Mouse (Mus musculus) MEL (cell line): ENCODE results near the gene Gpr31b. TPM values are rescaled to one million over a fixed set of nuclear protein-coding genes. Genes with fewer than 3 reads are reported as not detected.
"Not testable (repeated sequence)": the region's sequence is repeated elsewhere in the genome, so short reads cannot be mapped to it uniquely, and the experiment has no call there.

Experiments used
- DNase-seq: peaks from one replicate; pipeline ENCODE4 v3.0.0; 2011; ENCODE audit warnings: low read depth, low spot score
- H3K27ac ChIP-seq: 2 replicates; pipeline ENCODE4 v1.5.1; 2012; ENCODE audit warnings: low read depth, mild to moderate bottlenecking, control low read depth, low read length, moderate library complexity; ENCODE audit not compliant: control insufficient read depth
- H3K27me3 ChIP-seq, 2 experiments: fragments of 150-350 bp in 1 of 2; sonication (generic) in 1 of 2; 2 replicates each; pipeline ENCODE4 v1.6.1; 2012; ENCODE audit warnings: low read length in 2 of 2, mild to moderate bottlenecking in 2 of 2, improper control_type of control experiment in 1 of 2, moderate library complexity in 1 of 2; ENCODE audit not compliant: insufficient read depth in 2 of 2, control insufficient read depth in 1 of 2
- H3K36me3 ChIP-seq, 2 experiments: 2 replicates each; pipeline ENCODE4 v1.6.1; 2012 to 2014; ENCODE audit warnings: low read length in 2 of 2, improper control_type of control experiment in 1 of 2, inconsistent platforms in 1 of 2, mild to moderate bottlenecking in 1 of 2; ENCODE audit not compliant: insufficient read depth in 2 of 2, control insufficient read depth in 1 of 2
- H3K4me1 ChIP-seq, 2 experiments: fragments of 150-350 bp in 1 of 2; sonication (generic) in 1 of 2; 2 replicates each; pipeline ENCODE4 v1.6.1; 2012; ENCODE audit warnings: low read length in 2 of 2, improper control_type of control experiment in 1 of 2, mild to moderate bottlenecking in 1 of 2; ENCODE audit not compliant: insufficient read depth in 2 of 2, control insufficient read depth in 1 of 2
- H3K4me3 ChIP-seq, 2 experiments: fragments of 150-350 bp in 1 of 2; sonication (generic) in 1 of 2; 2 replicates each; pipeline ENCODE4 v1.5.1; 2012; ENCODE audit warnings: low read depth in 2 of 2, low read length in 2 of 2, mild to moderate bottlenecking in 2 of 2, moderate library complexity in 2 of 2, control low read depth in 1 of 2, improper control_type of control experiment in 1 of 2; ENCODE audit not compliant: control insufficient read depth in 1 of 2, insufficient read depth in 1 of 2
- H3K79me2 ChIP-seq: 2 replicates; pipeline ENCODE4 v1.6.1; 2012; ENCODE audit warnings: mild to moderate bottlenecking, low read length, moderate library complexity; ENCODE audit not compliant: control insufficient read depth, poor library complexity, insufficient read depth
- H3K9ac ChIP-seq: 2 replicates; pipeline ENCODE4 v1.6.1; 2012; ENCODE audit warnings: low read depth, mild to moderate bottlenecking, control low read depth, low read length, moderate library complexity; ENCODE audit not compliant: control insufficient read depth, poor library complexity, severe bottlenecking
- H3K9me3 ChIP-seq: fragments of 150-350 bp; sonication (generic); replicated peaks from 2 replicates; pipeline ENCODE4 v1.6.1; 2012; ENCODE audit warnings: mild to moderate bottlenecking, low read length, improper control_type of control experiment, moderate library complexity; ENCODE audit not compliant: insufficient read depth
- CTCF ChIP-seq, 3 experiments: IDR thresholded peaks in 2 of 3; conservative IDR thresholded peaks in 1 of 3; 2 replicates each; pipeline ENCODE4 v1.5.1; 2011 to 2012; ENCODE audit warnings: low read length in 3 of 3, low read depth in 2 of 3, mild to moderate bottlenecking in 2 of 3, improper control_type of control experiment in 1 of 3, inconsistent platforms in 1 of 3, mixed read lengths in 1 of 3, moderate library complexity in 1 of 3; ENCODE audit not compliant: control insufficient read depth in 1 of 3, insufficient read depth in 1 of 3, poor library complexity in 1 of 3, severe bottlenecking in 1 of 3
- polyA plus RNA-seq, 2 experiments: library from polyadenylated mRNA; stranded (reverse) in 1 of 2; unstranded in 1 of 2; fragments of >175 nt in 1 of 2; fragments of >200 nt in 1 of 2; gene quantifications; 2 replicates each; pipeline versions ENCODE4 v1.2.1 to v1.2.4; 2012; ENCODE audit warnings: low replicate concordance in 2 of 2, low read depth in 1 of 2; ENCODE audit not compliant: insufficient read length in 2 of 2, insufficient read depth in 1 of 2, missing spikeins in 1 of 2
- total RNA-seq: library from RNA; depleted of rRNA; stranded (reverse); fragments of 300-350 nt; gene quantifications from 2 replicates; pipeline ENCODE4 v1.2.3, GENCODE M21; 2012; rRNA removed

Gpr31b gene
- total and polyA plus RNA-seq, 3 experiments: 0.08 to 0.12 TPM; not detected in 1

- not testable (repeated sequence) for H3K27ac ChIP-seq, H3K79me2 ChIP-seq, H3K4me3 ChIP-seq, H3K27me3 ChIP-seq, H3K9me3 ChIP-seq, DNase-seq, H3K36me3 ChIP-seq, H3K9ac ChIP-seq, H3K4me1 ChIP-seq
- peak in 2 of 3 experiments; percentile 15; a peak in 2 of 6 replicates for TF ChIP-seq CTCF (IDR thresholded peaks at IDR 0.05 in 2 of 3, conservative IDR thresholded peaks at IDR 0.05 in 1 of 3; ENCODE audit: control insufficient read depth in 1 of 3, insufficient read depth in 1 of 3, low read depth in 2 of 3, low read length in 3 of 3, poor library complexity in 1 of 3, severe bottlenecking in 1 of 3)
Measured at GRCm38 (mm10) chr17:13002243-13002642, 49.9 kb downstream of the Gpr31b start.

Other genes starting within 250 kb of the Gpr31b start
- not detected in 2 replicates for gene Mas1, start 184.2 kb downstream of the Gpr31b start, total RNA-seq
- not detected for gene Mas1, start 184.2 kb downstream of the Gpr31b start, polyA plus RNA-seq
- not detected in 2 replicates for gene Mrgprh, start 176.3 kb downstream of the Gpr31b start, total RNA-seq
- not detected for gene Mrgprh, start 176.3 kb downstream of the Gpr31b start, polyA plus RNA-seq
- 0.36 and 0.54 TPM in 2 replicates for gene Pnldc1, start 142.1 kb downstream of the Gpr31b start, total RNA-seq
- gene Pnldc1, start 142.1 kb downstream of the Gpr31b start, polyA plus RNA-seq: 1 to 10 TPM in 1 of 2 experiments, not detected in 1; 1.1 TPM
- 570 and 598 TPM in 2 replicates for gene Tcp1, start 136.6 kb downstream of the Gpr31b start, total RNA-seq
- 1,000 to 10,000 TPM in 1 of 2 experiments, 100 to 1,000 TPM in 1; 485 to 1,425 TPM for gene Tcp1, start 136.6 kb downstream of the Gpr31b start, polyA plus RNA-seq
- gene Mrpl18, start 136.0 kb downstream of the Gpr31b start, total RNA-seq: 238 and 257 TPM in 2 replicates
- gene Mrpl18, start 136.0 kb downstream of the Gpr31b start, polyA plus RNA-seq: 100 to 1,000 TPM in 1 of 2 experiments, not detected in 1; 202 TPM
- gene Acat3, start 111.7 kb downstream of the Gpr31b start, total RNA-seq: 13.6 and 14.6 TPM in 2 replicates
- gene Acat3, start 111.7 kb downstream of the Gpr31b start, polyA plus RNA-seq: 1 to 10 TPM in 1 of 2 experiments, not detected in 1; 1.0 TPM
- 54.9 and 60.1 TPM in 2 replicates for gene Acat2, start 91.5 kb downstream of the Gpr31b start, total RNA-seq
- 10 to 100 TPM in 1 of 2 experiments, not detected in 1; 33.8 TPM for gene Acat2, start 91.5 kb downstream of the Gpr31b start, polyA plus RNA-seq
- gene Wtap, start 58.1 kb downstream of the Gpr31b start, total RNA-seq: 61.1 and 63.5 TPM in 2 replicates
- 10 to 100 TPM in 1 of 2 experiments, not detected in 1; 74.0 TPM for gene Wtap, start 58.1 kb downstream of the Gpr31b start, polyA plus RNA-seq
- 284 and 295 TPM in 2 replicates for gene Sod2, start 45.5 kb downstream of the Gpr31b start, total RNA-seq
- gene Sod2, start 45.5 kb downstream of the Gpr31b start, polyA plus RNA-seq: 100 to 1,000 TPM; 293 to 320 TPM
- gene Tcp10b, start 8.8 kb upstream of the Gpr31b start, total RNA-seq: not detected in 2 replicates
- gene Tcp10b, start 8.8 kb upstream of the Gpr31b start, polyA plus RNA-seq: under 1 TPM in 1 of 2 experiments, not detected in 1; 0.06 TPM
- not detected in 2 replicates for gene Unc93a, start 79.5 kb upstream of the Gpr31b start, total RNA-seq
- gene Unc93a, start 79.5 kb upstream of the Gpr31b start, polyA plus RNA-seq: not detected
- not detected in 2 replicates for gene Smok2a, start 168.9 kb upstream of the Gpr31b start, total RNA-seq
- not detected for gene Smok2a, start 168.9 kb upstream of the Gpr31b start, polyA plus RNA-seq
- not detected in 2 replicates for gene Smok2b, start 178.0 kb upstream of the Gpr31b start, total RNA-seq
- gene Smok2b, start 178.0 kb upstream of the Gpr31b start, polyA plus RNA-seq: not detected